Mouse (Mus musculus): ENCODE data around the gene Hip1r. TPM values are rescaled to one million over a fixed set of nuclear protein-coding genes. Genes with fewer than 3 reads are reported as not detected.

The Hip1r gene
- total RNA-seq (2021) = 10 to 100 TPM in 1 of 2 experiments, 1 to 10 TPM in 1; 5.6 to 14.3 TPM
- long read RNA-seq, experiment 1, full-length matches to known transcripts = 8 of 18 reads
- long read RNA-seq, experiment 1, partial matches to known transcripts = 5 of 18 reads
- long read RNA-seq, experiment 1, other reads (novel, unspliced or antisense) = 5 of 18 reads
- long read RNA-seq, experiment 2, full-length matches to known transcripts = 12 of 17 reads
- long read RNA-seq, experiment 2, partial matches to known transcripts = 3 of 17 reads
- long read RNA-seq, experiment 2, other reads (novel, unspliced or antisense) = 2 of 17 reads

GRCm38 (mm10) chr5:123973299-123974178, at the start of gene Hip1r:
Gene Hip1r (plus strand): TSS chr5:123973628.
- peak; percentile 89 for DNase-seq
- intact Hi-C loops (cut with DNase I) = no loop called here
- H3K27ac ChIP-seq = peak within 1 kb of the TSS; percentile 82
- TF ChIP-seq CTCF (IDR thresholded peaks at IDR 0.05) = no peak; the same call in 1 of the 2 replicates
- H3K4me3 ChIP-seq = peak within 1 kb of the TSS; percentile 80

- Histone ChIP-seq H3K27ac (no peak within 1 kb of the TSS), H3K4me3 (no peak within 1 kb of the TSS)
- no peak for TF ChIP-seq CTCF (IDR thresholded peaks at IDR 0.05)
- intact Hi-C loops (cut with DNase I) = no loop called here
- no peak for DNase-seq
Observed at GRCm38 (mm10) chr5:123927118-123927517, 46.3 kb upstream of the Hip1r start, which contains the start of gene Gm43518. Gene Gm43518 (plus strand): TSS chr5:123927418.

GRCm38 (mm10) chr5:123930508-123930989, 42.9 kb upstream of the Hip1r start, which contains the start of gene Ccdc62:
Gene Ccdc62 (plus strand): TSS chr5:123930679.
- intact Hi-C loops (cut with DNase I) = no loop called here
- peak within 1 kb of the TSS; percentile 99 for H3K27ac ChIP-seq
- no peak for TF ChIP-seq CTCF (IDR thresholded peaks at IDR 0.05)
- peak; percentile 98 for DNase-seq
- H3K4me3 ChIP-seq = peak within 1 kb of the TSS; percentile 94

- intact Hi-C loops (cut with DNase I) = no loop called here
- no peak for TF ChIP-seq CTCF (IDR thresholded peaks at IDR 0.05)
- peak overlapping the region; percentile 99 for H3K27ac ChIP-seq
- peak overlapping the region; percentile 94 for H3K4me3 ChIP-seq
- DNase-seq = no peak
Observed at GRCm38 (mm10) chr5:123931131-123931530, 42.3 kb upstream of the Hip1r start.

- intact Hi-C loops (cut with DNase I) = no loop called here
- no peak for DNase-seq
- peak; percentile 29 for TF ChIP-seq CTCF (IDR thresholded peaks at IDR 0.05)
- Histone ChIP-seq H3K4me3 (no peak overlapping the region), H3K27ac (no peak overlapping the region)
Observed at GRCm38 (mm10) chr5:123932927-123933326, 40.5 kb upstream of the Hip1r start.

- DNase-seq = no peak
- TF ChIP-seq CTCF (IDR thresholded peaks at IDR 0.05) = no peak
- intact Hi-C loops (cut with DNase I) = no loop called here
- no peak overlapping the region for H3K27ac ChIP-seq
- no peak overlapping the region for H3K4me3 ChIP-seq
Observed at GRCm38 (mm10) chr5:123933556-123933955, 39.9 kb upstream of the Hip1r start.

GRCm38 (mm10) chr5:123933957-123934591, 39.4 kb upstream of the Hip1r start:
- no peak overlapping the region for H3K4me3 ChIP-seq
- TF ChIP-seq CTCF (IDR thresholded peaks at IDR 0.05) = peak; percentile 30; the same call in 1 of the 2 replicates
- no peak for DNase-seq
- intact Hi-C loops (cut with DNase I) = no loop called here
- H3K27ac ChIP-seq = no peak overlapping the region

- TF ChIP-seq CTCF (IDR thresholded peaks at IDR 0.05) = no peak
- intact Hi-C loops (cut with DNase I) = no loop called here
- no peak for DNase-seq
- no peak overlapping the region for H3K27ac ChIP-seq
- no peak overlapping the region for H3K4me3 ChIP-seq
Observed at GRCm38 (mm10) chr5:123935931-123936330, 37.5 kb upstream of the Hip1r start.

- intact Hi-C loops (cut with DNase I) = no loop called here
- no peak for DNase-seq
- Histone ChIP-seq H3K27ac (no peak overlapping the region), H3K4me3 (no peak overlapping the region)
- TF ChIP-seq CTCF (IDR thresholded peaks at IDR 0.05) = no peak
Observed at GRCm38 (mm10) chr5:123938479-123938878, 34.9 kb upstream of the Hip1r start.

- intact Hi-C loops (cut with DNase I) = loop anchor here (2.0 kb wide), 1 partner anchor 138 kb away; no protein-coding TSS in a partner anchor
- Histone ChIP-seq H3K27ac (no peak overlapping the region), H3K4me3 (no peak overlapping the region)
- TF ChIP-seq CTCF (IDR thresholded peaks at IDR 0.05) = no peak
- DNase-seq = no peak
Observed at GRCm38 (mm10) chr5:123946546-123946945, 26.9 kb upstream of the Hip1r start.

- intact Hi-C loops (cut with DNase I) = loop anchor here (1.0 to 2.0 kb wide), 2 partner anchors 45 to 138 kb away; no protein-coding TSS in a partner anchor
- peak; percentile 82 for TF ChIP-seq CTCF (IDR thresholded peaks at IDR 0.05)
- DNase-seq = no peak
- no peak overlapping the region for H3K27ac ChIP-seq
- H3K4me3 ChIP-seq = no peak overlapping the region
Observed at GRCm38 (mm10) chr5:123947041-123947761, 26.2 kb upstream of the Hip1r start.

Data from gastrocnemius, adult 2 months (tissue).